Mouse (Mus musculus): Measurements from ENCODE around the gene Pgpep1l.
A peak's percentile ranks its signal among the peaks of the same experiment; 100 is the strongest.
"Not testable (repeated sequence)": the region's sequence is repeated elsewhere in the genome, so short reads cannot be mapped to it uniquely, and the experiment has no call there.

Gene Pgpep1l

GRCm38 (mm10) chr7:68264028-68264453 is at the start of gene Pgpep1l:
Pgpep1l (minus strand) TSS chr7:68264233.
- no peak for DNase-seq (ENCODE audit: extremely low read depth, low read depth)

- no peak for DNase-seq (ENCODE audit: extremely low read depth, low read depth)
Measured at GRCm38 (mm10) chr7:68313038-68313782, 49.2 kb upstream of the Pgpep1l start.

GRCm38 (mm10) chr7:68312395-68312794 is 48.4 kb upstream of the Pgpep1l start:
- no peak for DNase-seq (ENCODE audit: extremely low read depth, low read depth)

- no peak for DNase-seq (ENCODE audit: extremely low read depth, low read depth)
Measured at GRCm38 (mm10) chr7:68311469-68311868, 47.4 kb upstream of the Pgpep1l start.

- DNase-seq (ENCODE audit: extremely low read depth, low read depth), result no peak
Measured at GRCm38 (mm10) chr7:68306756-68307155, 42.7 kb upstream of the Pgpep1l start.

GRCm38 (mm10) chr7:68305781-68306575 is 41.9 kb upstream of the Pgpep1l start:
- no peak for DNase-seq (ENCODE audit: extremely low read depth, low read depth)

- DNase-seq (ENCODE audit: extremely low read depth, low read depth), result no peak
Measured at GRCm38 (mm10) chr7:68303685-68304084, 39.7 kb upstream of the Pgpep1l start.

GRCm38 (mm10) chr7:68302586-68303433 is 38.8 kb upstream of the Pgpep1l start:
- DNase-seq (ENCODE audit: extremely low read depth, low read depth), result peak; percentile 47

GRCm38 (mm10) chr7:68301160-68301559 is 37.1 kb upstream of the Pgpep1l start:
- peak; percentile 79 for DNase-seq (ENCODE audit: extremely low read depth, low read depth)

- DNase-seq (ENCODE audit: extremely low read depth, low read depth), result no peak
Measured at GRCm38 (mm10) chr7:68298381-68299076, 34.5 kb upstream of the Pgpep1l start.

GRCm38 (mm10) chr7:68296487-68296886 is 32.5 kb upstream of the Pgpep1l start:
- DNase-seq (ENCODE audit: extremely low read depth, low read depth), result no peak

GRCm38 (mm10) chr7:68293997-68294789 is 30.2 kb upstream of the Pgpep1l start:
- no peak for DNase-seq (ENCODE audit: extremely low read depth, low read depth)

- DNase-seq (ENCODE audit: extremely low read depth, low read depth), result no peak
Measured at GRCm38 (mm10) chr7:68291603-68292002, 27.6 kb upstream of the Pgpep1l start.

GRCm38 (mm10) chr7:68289081-68289480 is 25.0 kb upstream of the Pgpep1l start:
- no peak for DNase-seq (ENCODE audit: extremely low read depth, low read depth)

GRCm38 (mm10) chr7:68288000-68288399 is 24.0 kb upstream of the Pgpep1l start:
- not testable (repeated sequence) for DNase-seq (ENCODE audit: extremely low read depth, low read depth)

GRCm38 (mm10) chr7:68287582-68287981 is 23.5 kb upstream of the Pgpep1l start:
- DNase-seq (ENCODE audit: extremely low read depth, low read depth), result no peak

- no peak for DNase-seq (ENCODE audit: extremely low read depth, low read depth)
Measured at GRCm38 (mm10) chr7:68286526-68287481, 22.8 kb upstream of the Pgpep1l start.

- DNase-seq (ENCODE audit: extremely low read depth, low read depth), result no peak
Measured at GRCm38 (mm10) chr7:68285851-68286298, 21.8 kb upstream of the Pgpep1l start.

GRCm38 (mm10) chr7:68283776-68284175 is 19.7 kb upstream of the Pgpep1l start:
- no peak for DNase-seq (ENCODE audit: extremely low read depth, low read depth)
